Mouse (Mus musculus): ENCODE measurements around the gene Lysmd4.

DNA sequence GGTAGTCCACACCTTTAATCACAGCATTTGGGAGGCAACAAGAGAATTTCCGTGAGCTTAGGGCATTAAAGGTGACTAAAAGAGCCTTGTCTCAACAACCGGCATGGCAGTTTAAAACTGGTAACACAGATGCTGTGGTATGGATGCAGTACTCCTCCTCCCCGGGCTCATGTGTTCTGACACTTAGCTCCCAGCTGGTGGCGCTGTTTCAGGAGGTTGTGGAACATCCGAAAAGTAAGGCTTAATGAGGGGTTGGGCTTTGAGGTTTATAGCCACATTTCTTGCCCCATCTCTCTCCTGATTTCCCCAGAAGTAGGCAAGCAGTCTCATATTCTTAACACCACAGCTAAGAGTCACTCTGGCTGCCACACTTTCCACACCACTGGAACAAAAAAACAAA is 133.5 kb downstream of the Lysmd4 start:
- TF ChIP-seq CTCF (IDR thresholded peaks at IDR 0.05; ENCODE audit: borderline replicate concordance, insufficient read depth, low read length), result no peak
- TF ChIP-seq POLR2A (IDR thresholded peaks at IDR 0.05; ENCODE audit: low read depth, low read length), result no peak

Measured in embryonic fibroblast, embryonic 13.5 days (primary cell).